Mouse (Mus musculus): ENCODE results near the gene Plekhg5. TPM values are rescaled to one million over a fixed set of nuclear protein-coding genes. Genes with fewer than 3 reads are reported as not detected.
A peak's percentile ranks its signal among the peaks of the same experiment; 100 is the strongest.

Gene Plekhg5
- polyA plus RNA-seq, 1 experiment from 2014 or later, result 1.8 TPM

DNA sequence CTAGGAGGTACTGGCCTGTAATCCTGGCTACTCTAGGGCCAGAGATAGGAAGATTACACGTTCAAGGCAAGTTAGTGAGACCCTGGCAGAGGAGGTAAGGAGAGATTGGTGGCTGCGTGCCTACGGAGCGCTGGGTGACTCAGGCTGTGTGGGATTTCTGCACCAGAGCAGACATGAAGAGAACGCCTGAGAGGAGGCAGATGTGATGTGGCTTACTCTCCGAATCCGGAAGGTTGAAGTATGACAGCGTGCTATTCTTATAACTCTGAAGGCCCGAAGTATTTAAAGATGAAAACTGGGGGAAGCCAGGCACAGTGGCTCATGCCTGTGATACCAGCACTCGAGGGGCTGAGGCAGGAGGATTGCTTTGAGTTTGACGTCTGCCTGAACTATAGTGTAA, 28.2 kb downstream of the Plekhg5 start:
- ATAC-seq, result no peak
- H3K9ac ChIP-seq (replicated peaks), result no peak overlapping the region
- no peak overlapping the region for H3K4me3 ChIP-seq (ENCODE audit: low read depth, low read length)
- no peaks in the 10 kb centered on the region for H3K9me3 ChIP-seq (ENCODE audit: low read length)
- peaks cover 6% of the 10 kb centered on the region for H3K36me3 ChIP-seq (replicated peaks; ENCODE audit: insufficient read depth, low read length)
- H3K27ac ChIP-seq (ENCODE audit: low read depth), result no peak overlapping the region; the same call in 1 of the 2 replicates
- peaks cover 14% of the 10 kb centered on the region for H3K4me1 ChIP-seq (ENCODE audit: insufficient read depth)
- H3K27me3 ChIP-seq (ENCODE audit: insufficient read depth, low read length), result no peaks in the 10 kb centered on the region
- H3K4me2 ChIP-seq (ENCODE audit: low read depth, low read length), result no peak overlapping the region
- no peak for DNase-seq
- WGBS (ENCODE audit: insufficient replicate concordance), result 63% methylated on average over 11 of the region's 11 CpGs
- TF ChIP-seq CTCF (IDR thresholded peaks at IDR 0.05; ENCODE audit: low read depth) (no peak), EP300 (IDR thresholded peaks at IDR 0.05; ENCODE audit: low read depth) (no peak)

DNA sequence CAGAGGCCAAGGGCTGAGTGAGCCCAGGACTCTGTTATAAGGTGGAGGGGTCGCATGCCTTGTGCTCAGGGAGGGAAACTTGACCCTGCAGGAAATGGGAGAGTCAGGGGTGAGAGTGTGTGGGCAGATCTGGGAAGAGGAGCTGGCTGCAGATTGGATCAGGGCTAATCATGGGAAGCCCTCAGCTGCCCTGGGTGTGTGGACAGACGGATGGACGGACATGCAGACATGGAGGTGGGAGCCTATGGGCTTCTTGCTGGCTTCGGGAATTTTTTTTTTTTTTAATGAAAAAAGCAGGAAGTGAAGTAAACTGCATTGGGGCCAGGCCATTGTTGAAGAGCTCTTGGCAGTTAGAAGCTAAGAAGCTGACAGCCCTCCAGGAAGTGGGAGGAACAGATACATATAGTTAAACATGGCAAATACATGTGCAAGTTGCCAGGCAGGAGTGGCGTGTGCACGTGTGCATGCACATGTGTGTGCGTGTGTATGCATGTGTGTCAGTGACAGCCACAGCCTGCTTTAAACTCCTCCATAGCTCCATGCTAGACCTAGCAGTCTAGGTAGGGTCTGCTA, 28.9 kb downstream of the Plekhg5 start:
- Histone ChIP-seq H3K9ac (replicated peaks) (no peak overlapping the region), H3K27me3 (ENCODE audit: insufficient read depth, low read length) (no peaks in the 10 kb centered on the region), H3K4me2 (ENCODE audit: low read depth, low read length) (no peak overlapping the region), H3K36me3 (replicated peaks; ENCODE audit: insufficient read depth, low read length) (peaks cover 7% of the 10 kb centered on the region), H3K27ac (ENCODE audit: low read depth) (no peak overlapping the region; the same call in 1 of the 2 replicates), H3K4me1 (ENCODE audit: insufficient read depth) (peaks cover 10% of the 10 kb centered on the region; the same call in 1 of the 2 replicates), H3K9me3 (ENCODE audit: low read length) (no peaks in the 10 kb centered on the region), H3K4me3 (ENCODE audit: low read depth, low read length) (no peak overlapping the region)
- DNase-seq (no peak), ATAC-seq (no peak)
- TF ChIP-seq EP300 (IDR thresholded peaks at IDR 0.05; ENCODE audit: low read depth) (no peak), CTCF (IDR thresholded peaks at IDR 0.05; ENCODE audit: low read depth) (no peak)
- WGBS (ENCODE audit: insufficient replicate concordance), result 48% methylated on average over 7 of the region's 7 CpGs

DNA sequence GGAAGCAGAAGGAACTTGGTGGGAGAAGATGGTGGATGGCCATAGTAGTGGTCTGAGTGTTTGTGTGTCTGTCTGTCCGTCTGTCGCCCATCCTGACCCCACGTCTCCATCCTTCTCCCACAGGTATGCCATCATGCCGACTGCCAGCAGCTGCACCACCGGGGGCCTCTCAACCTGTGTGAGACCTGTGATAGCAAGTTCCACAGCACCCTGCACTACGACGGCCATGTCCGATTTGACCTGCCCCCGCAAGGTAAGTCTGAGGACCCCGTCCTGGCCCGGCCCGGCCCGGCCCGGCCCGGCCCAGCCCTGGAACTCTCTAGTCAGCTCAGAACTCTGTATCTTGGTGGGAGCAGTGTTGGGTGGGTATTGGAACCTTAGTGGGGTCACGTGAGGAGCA, 29.6 kb downstream of the Plekhg5 start:
- no peak for TF ChIP-seq EP300 (IDR thresholded peaks at IDR 0.05; ENCODE audit: low read depth)
- TF ChIP-seq CTCF (IDR thresholded peaks at IDR 0.05; ENCODE audit: low read depth), result no peak
- Histone ChIP-seq H3K9me3 (ENCODE audit: low read length) (no peaks in the 10 kb centered on the region), H3K27ac (ENCODE audit: low read depth) (no peak overlapping the region), H3K27me3 (ENCODE audit: insufficient read depth, low read length) (no peaks in the 10 kb centered on the region), H3K9ac (replicated peaks) (no peak overlapping the region), H3K4me1 (ENCODE audit: insufficient read depth) (peaks cover 6% of the 10 kb centered on the region; the same call in 1 of the 2 replicates), H3K4me2 (ENCODE audit: low read depth, low read length) (no peak overlapping the region), H3K4me3 (ENCODE audit: low read depth, low read length) (no peak overlapping the region), H3K36me3 (replicated peaks; ENCODE audit: insufficient read depth, low read length) (peaks cover 10% of the 10 kb centered on the region)
- no peak for DNase-seq
- no peak for ATAC-seq
- WGBS (ENCODE audit: insufficient replicate concordance), result 93% methylated on average over 15 of the region's 16 CpGs

DNA sequence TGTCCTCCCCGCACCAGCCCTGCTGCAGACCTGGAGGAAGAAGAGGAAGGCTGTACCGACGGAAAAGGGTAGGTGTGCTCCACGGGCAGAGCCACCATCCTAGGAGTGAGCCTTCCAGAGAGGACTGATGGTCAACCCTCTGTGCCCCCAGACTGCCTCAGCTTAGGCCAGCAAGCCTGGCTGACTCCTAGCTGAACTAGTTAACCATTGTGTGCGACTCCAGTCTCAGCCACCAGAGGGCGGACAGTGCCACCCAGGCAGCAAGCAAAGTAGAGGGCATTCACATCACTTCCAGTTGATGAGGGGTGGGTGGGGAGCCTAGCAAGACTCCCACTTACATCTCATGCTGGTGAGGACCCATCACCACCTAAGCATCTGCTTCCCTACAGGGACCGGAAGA, 30.7 kb downstream of the Plekhg5 start:
- TF ChIP-seq EP300 (IDR thresholded peaks at IDR 0.05; ENCODE audit: low read depth), result no peak
- peak; percentile 94 for TF ChIP-seq CTCF (IDR thresholded peaks at IDR 0.05; ENCODE audit: low read depth)
- H3K9ac ChIP-seq (replicated peaks), result no peak overlapping the region
- H3K36me3 ChIP-seq (replicated peaks; ENCODE audit: insufficient read depth, low read length), result peaks cover 10% of the 10 kb centered on the region
- no peaks in the 10 kb centered on the region for H3K9me3 ChIP-seq (ENCODE audit: low read length)
- ATAC-seq (no peak), DNase-seq (peak; percentile 86)
- H3K27ac ChIP-seq (ENCODE audit: low read depth), result no peak overlapping the region
- no peak overlapping the region for H3K4me2 ChIP-seq (ENCODE audit: low read depth, low read length)
- no peaks in the 10 kb centered on the region for H3K27me3 ChIP-seq (ENCODE audit: insufficient read depth, low read length)
- H3K4me1 ChIP-seq (ENCODE audit: insufficient read depth), result peaks cover 6% of the 10 kb centered on the region
- H3K4me3 ChIP-seq (ENCODE audit: low read depth, low read length), result no peak overlapping the region
- 47% methylated on average over 7 of the region's 7 CpGs for WGBS (ENCODE audit: insufficient replicate concordance)

DNA sequence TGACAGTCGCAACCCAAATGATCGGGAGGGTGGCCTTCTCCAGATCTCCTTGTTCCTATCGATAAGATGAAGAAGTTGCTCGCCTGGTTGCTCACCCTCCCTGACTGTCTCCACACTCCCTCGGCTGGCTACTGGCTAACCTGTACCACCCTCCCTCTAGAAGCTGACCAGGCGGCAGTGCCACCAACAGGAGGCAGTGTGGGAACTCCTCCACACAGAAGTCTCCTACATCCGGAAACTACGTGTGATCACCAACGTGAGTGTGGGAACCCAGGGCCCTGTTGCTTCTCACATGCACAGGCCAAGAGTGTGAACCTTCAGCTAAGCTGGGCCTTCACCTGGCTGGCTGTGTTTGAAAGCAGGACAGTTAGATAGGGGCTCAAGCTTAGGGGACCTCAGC, 34.4 kb downstream of the Plekhg5 start:
- DNase-seq (no peak), ATAC-seq (no peak)
- H3K27ac ChIP-seq (ENCODE audit: low read depth), result peak overlapping the region; percentile 49; the same call in 1 of the 2 replicates
- H3K4me1 ChIP-seq (ENCODE audit: insufficient read depth), result peaks cover 8% of the 10 kb centered on the region; the same call in 1 of the 2 replicates
- TF ChIP-seq CTCF (IDR thresholded peaks at IDR 0.05; ENCODE audit: low read depth), result peak; percentile 37
- TF ChIP-seq EP300 (IDR thresholded peaks at IDR 0.05; ENCODE audit: low read depth), result no peak
- H3K4me2 ChIP-seq (ENCODE audit: low read depth, low read length), result no peak overlapping the region
- H3K9me3 ChIP-seq (ENCODE audit: low read length), result no peaks in the 10 kb centered on the region
- no peak overlapping the region for H3K9ac ChIP-seq (replicated peaks)
- H3K36me3 ChIP-seq (replicated peaks; ENCODE audit: insufficient read depth, low read length), result peaks cover 13% of the 10 kb centered on the region
- WGBS (ENCODE audit: insufficient replicate concordance), result 74% methylated on average over 9 of the region's 9 CpGs
- no peaks in the 10 kb centered on the region for H3K27me3 ChIP-seq (ENCODE audit: insufficient read depth, low read length)
- no peak overlapping the region for H3K4me3 ChIP-seq (ENCODE audit: low read depth, low read length)

DNA sequence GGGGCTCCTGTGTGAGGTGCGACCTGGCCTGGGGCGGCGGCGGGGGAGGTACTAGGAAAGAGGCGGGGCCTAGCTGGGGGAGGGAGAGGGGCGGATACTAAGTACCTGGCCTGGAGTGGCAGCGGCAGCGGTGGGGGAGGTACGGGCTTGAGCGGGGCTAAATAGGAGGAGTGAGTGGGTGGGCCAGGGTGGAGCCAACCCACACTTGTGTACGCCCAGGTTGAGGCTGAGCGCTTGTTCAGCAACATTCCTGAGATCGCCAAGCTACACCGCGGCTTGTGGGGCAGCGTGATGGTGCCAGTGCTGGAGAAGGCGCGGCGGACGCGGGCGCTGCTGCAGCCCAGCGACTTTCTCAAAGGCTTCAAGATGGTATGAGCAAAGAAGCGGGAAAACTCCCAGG, 35.2 kb downstream of the Plekhg5 start:
- Histone ChIP-seq H3K4me3 (ENCODE audit: low read depth, low read length) (peak overlapping the region; percentile 45), H3K27ac (ENCODE audit: low read depth) (peak overlapping the region; percentile 78), H3K4me2 (ENCODE audit: low read depth, low read length) (peak overlapping the region; percentile 80), H3K27me3 (ENCODE audit: insufficient read depth, low read length) (no peaks in the 10 kb centered on the region), H3K36me3 (replicated peaks; ENCODE audit: insufficient read depth, low read length) (peaks cover 18% of the 10 kb centered on the region), H3K4me1 (ENCODE audit: insufficient read depth) (peaks cover 8% of the 10 kb centered on the region; the same call in 1 of the 2 replicates), H3K9me3 (ENCODE audit: low read length) (no peaks in the 10 kb centered on the region), H3K9ac (replicated peaks) (peak overlapping the region; percentile 38; the same call in 1 of the 2 replicates)
- 40% methylated on average over 24 of the region's 24 CpGs for WGBS (ENCODE audit: insufficient replicate concordance)
- DNase-seq (peak; percentile 78), ATAC-seq (peak; percentile 78)
- TF ChIP-seq CTCF (IDR thresholded peaks at IDR 0.05; ENCODE audit: low read depth) (no peak), EP300 (IDR thresholded peaks at IDR 0.05; ENCODE audit: low read depth) (no peak)

Measured in liver, postnatal 0 days (tissue).